Mouse (Mus musculus): ENCODE measurements around the gene Tmem125.

GRCm38 (mm10) chr4:118527335-118527681, 16.5 kb downstream of the Tmem125 start:
- TF ChIP-seq CTCF (IDR thresholded peaks at IDR 0.05; ENCODE audit: low read depth, low read length): no peak
- TF ChIP-seq POLR2A (IDR thresholded peaks at IDR 0.05; ENCODE audit: extremely low read depth, insufficient read depth, low read length): no peak
